Mouse (Mus musculus): ENCODE measurements around the gene Sdr39u1.

DNA sequence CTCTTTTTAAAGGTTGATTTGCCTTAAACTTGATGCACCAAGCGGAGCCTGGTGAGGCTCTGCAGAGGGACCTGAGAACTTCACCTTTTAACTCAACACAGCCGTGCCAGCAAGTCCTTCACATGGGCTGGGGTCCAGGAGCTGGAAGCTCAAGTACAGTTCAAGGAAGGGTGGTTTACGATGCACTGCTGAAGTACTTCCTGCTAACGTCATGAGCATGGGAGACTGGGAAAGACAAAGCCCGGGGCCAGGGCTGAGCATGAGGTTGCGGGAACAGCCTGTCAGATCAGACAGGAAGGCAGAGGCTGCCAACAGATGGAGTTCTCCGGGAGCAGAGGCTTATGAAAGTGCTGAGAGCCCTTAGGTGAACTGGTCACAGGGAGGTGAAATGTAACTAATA lies 33.5 kb upstream of the Sdr39u1 start:
- no peak for TF ChIP-seq CTCF (IDR thresholded peaks at IDR 0.05; ENCODE audit: extremely low read depth, insufficient read depth, low read length)
- no peak for TF ChIP-seq POLR2A (IDR thresholded peaks at IDR 0.05; ENCODE audit: extremely low read depth, insufficient read depth, low read length)
